In genomic region chr15:11906021-11906570, GRCm38 (mm10) we compare ENCODE assay signal across 8 mouse cellular contexts. TPM values are rescaled to one million over a fixed set of nuclear protein-coding genes. Genes with fewer than 3 reads are reported as not detected.
DNase-seq lines count a peak whose midpoint lies in the region; ATAC-seq and TF ChIP-seq lines count a peak whose summit lies in the region.

No protein-coding gene starts in this region.

- peak overlapping the region; percentile 88 for H3K4me2 ChIP-seq in heart, embryonic 12.5 days
- H3K4me2 ChIP-seq in kidney, embryonic 15.5 days, result peak overlapping the region; percentile 97

- ATAC-seq in heart, embryonic 12.5 days (ENCODE audit: insufficient number of reproducible peaks, low FRiP score), result peak; percentile 79
- ATAC-seq in kidney, embryonic 15.5 days (replicated peaks; ENCODE audit: low FRiP score), result no peak; the same call in 1 of the 2 replicates
- ATAC-seq in cerebellum, adult (ENCODE audit: insufficient number of reproducible peaks, low FRiP score, low TSS enrichment), result no peak

- no peaks in the 10 kb centered on the region for H3K27me3 ChIP-seq in heart, embryonic 12.5 days (replicated peaks)
- peaks cover 70% of the 10 kb centered on the region for H3K27me3 ChIP-seq in kidney, embryonic 15.5 days

- DNase-seq in cerebellum, postnatal 14 days, result peak; percentile 16 to 21
- no peak for DNase-seq in cerebellum, postnatal 36 days
- DNase-seq in embryo, embryonic 10.5 days (ENCODE audit: low spot score), result peak; percentile 69
- peak; percentile 41 for DNase-seq in lung, adult 2 months
- DNase-seq in right cerebral cortex, adult 18-20 months, result peak; percentile 48

- H3K4me3 ChIP-seq in heart, embryonic 12.5 days, result peak overlapping the region; percentile 60
- H3K4me3 ChIP-seq in kidney, embryonic 15.5 days (replicated peaks), result peak overlapping the region; percentile 60
- H3K4me3 ChIP-seq in lung, adult 2 months (replicated peaks; ENCODE audit: extremely low read depth, low read depth, low read length), result peak overlapping the region; percentile 77

- no peaks in the 10 kb centered on the region for H3K9me3 ChIP-seq in heart, embryonic 12.5 days (replicated peaks)
- H3K9me3 ChIP-seq in kidney, embryonic 15.5 days (replicated peaks), result no peaks in the 10 kb centered on the region

- H3K27ac ChIP-seq in heart, embryonic 12.5 days (ENCODE audit: poor library complexity, severe bottlenecking), result peak overlapping the region; percentile 79
- peak overlapping the region; percentile 87 for H3K27ac ChIP-seq in kidney, embryonic 15.5 days

- no peaks in the 10 kb centered on the region for H3K36me3 ChIP-seq in heart, embryonic 12.5 days
- H3K36me3 ChIP-seq in kidney, embryonic 15.5 days, result no peaks in the 10 kb centered on the region

- peak overlapping the region; percentile 66; the same call in 1 of the 2 replicates for H3K9ac ChIP-seq in heart, embryonic 12.5 days
- H3K9ac ChIP-seq in kidney, embryonic 15.5 days, result peak overlapping the region; percentile 52; the same call in 1 of the 2 replicates

- peaks cover 9% of the 10 kb centered on the region for H3K4me1 ChIP-seq in heart, embryonic 12.5 days (replicated peaks)
- peaks cover 51% of the 10 kb centered on the region for H3K4me1 ChIP-seq in kidney, embryonic 15.5 days
- H3K4me1 ChIP-seq in lung, adult 2 months (ENCODE audit: control insufficient read depth, insufficient read depth, low read length), result peaks cover 2% of the 10 kb centered on the region; the same call in 1 of the 2 replicates

- peak; percentile 20; the same call in 1 of the 2 replicates for TF ChIP-seq POLR2A in lung, adult 2 months (IDR thresholded peaks at IDR 0.05; ENCODE audit: borderline replicate concordance, extremely low read depth, low read depth, low read length)

- no peak for TF ChIP-seq CTCF in lung, adult 2 months (IDR thresholded peaks at IDR 0.05; ENCODE audit: insufficient read depth, low read length)

- WGBS in heart, embryonic 12.5 days, result under 1% methylated on average over 36 of the region's 36 CpGs
- under 1% methylated on average over 36 of the region's 36 CpGs for WGBS in kidney, embryonic 15.5 days
- under 1% methylated on average over 36 of the region's 36 CpGs for WGBS in lung, adult 2 months

RNA-seq across cellular contexts. Expression of gene Npr3, which starts 1.0 kb away (rescaled TPM):
- polyA plus RNA-seq in heart, embryonic 12.5 days (2016; fragmentation: Nextera tagmentation; extraction: Ambion mirVana), result 16.4 and 17.6 TPM in 2 replicates
- polyA plus RNA-seq in kidney, embryonic 15.5 days (2015; fragmentation: Nextera tagmentation; extraction: Ambion mirVana), result 7.2 and 7.5 TPM in 2 replicates
- polyA plus RNA-seq in lung, adult 2 months (2012; rRNA removed), result 9.6 and 24.4 TPM in 2 replicates

Comparison
In these comparisons a context has a peak if more than half of its experiments do, and no peak if none do; other contexts are left out.
1. DNase-seq: peak in cerebellum, postnatal 14 days (2 of 2), embryo, embryonic 10.5 days (single experiment), lung, adult 2 months (single experiment) and right cerebral cortex, adult 18-20 months (single experiment); none in cerebellum, postnatal 36 days (0 of 2).
2. Peak in every context shown above with its lines, with median percentiles within 50 percentile points of each other: H3K4me3 ChIP-seq.